Mouse (Mus musculus) limb, embryonic 14.5 days (tissue): Measurements from ENCODE around the gene P2rx4. TPM values are rescaled to one million over a fixed set of nuclear protein-coding genes. Genes with fewer than 3 reads are reported as not detected.

Source experiments
- ATAC-seq: fragments of 200-750 bp; cut with Nextera tagmentation; 2 replicates; pipeline ENCODE4 v1.8.0; 2017; ENCODE audit warnings: low read depth, moderate number of reproducible peaks, moderate TSS enrichment; ENCODE audit not compliant: low FRiP score
- DNase-seq: peaks from one replicate; pipeline ENCODE4 v3.0.0-alpha.2; 2015; ENCODE audit warnings: low spot score
- H3K27ac ChIP-seq: fragments of 300-500 bp; sonication (generic); replicated peaks from 2 replicates; pipeline ENCODE4 v1.5.1; 2014; ENCODE audit warnings: low read depth, mild to moderate bottlenecking, low read length, moderate library complexity, mixed read lengths
- H3K27me3 ChIP-seq: fragments of 300-500 bp; sonication (generic); 2 replicates; pipeline ENCODE4 v1.6.1; 2014; ENCODE audit warnings: low read length, mixed read lengths; ENCODE audit not compliant: control insufficient read depth, insufficient read depth
- H3K36me3 ChIP-seq: fragments of 300-500 bp; sonication (generic); 2 replicates; pipeline ENCODE4 v1.6.1; 2014; ENCODE audit warnings: mild to moderate bottlenecking, low read length, moderate library complexity, mixed read lengths; ENCODE audit not compliant: control insufficient read depth, insufficient read depth
- H3K4me1 ChIP-seq: fragments of 300-500 bp; sonication (generic); 2 replicates; pipeline ENCODE4 v1.6.1; 2014; ENCODE audit warnings: antibody characterized with exemption, low read length, mixed read lengths; ENCODE audit not compliant: control insufficient read depth, insufficient read depth
- H3K4me2 ChIP-seq: fragments of 300-500 bp; sonication (generic); replicated peaks from 2 replicates; pipeline ENCODE4 v1.6.1; 2014; ENCODE audit warnings: low read depth, mild to moderate bottlenecking, low read length, moderate library complexity; ENCODE audit not compliant: severe bottlenecking
- H3K4me3 ChIP-seq: fragments of 300-500 bp; sonication (generic); replicated peaks from 2 replicates; pipeline ENCODE4 v1.5.1; 2014; ENCODE audit warnings: low read length
- H3K9ac ChIP-seq: fragments of 300-500 bp; sonication (generic); 2 replicates; pipeline ENCODE4 v1.6.1; 2014; ENCODE audit warnings: mild to moderate bottlenecking, low read depth, low read length, moderate library complexity; ENCODE audit not compliant: severe bottlenecking
- H3K9me3 ChIP-seq: fragments of 300-500 bp; sonication (generic); 2 replicates; pipeline ENCODE4 v1.6.1; 2016; ENCODE audit warnings: low read length; ENCODE audit not compliant: control insufficient read depth
- POLR2A ChIP-seq: fragments of 200-500 bp; IDR thresholded peaks from 2 replicates; pipeline ENCODE4 v1.8.0; 2012; ENCODE audit warnings: inconsistent platforms, mild to moderate bottlenecking, moderate library complexity, borderline replicate concordance; ENCODE audit not compliant: insufficient read depth, insufficient read length; ENCODE audit errors: extremely low read depth
- WGBS: fragments of 180-500 bp; shearing (Covaris S2); extraction: QIAGEN DNeasy Blood & Tissue Kit; methylation state at CpG from one replicate; pipeline ENCODE4 v1.1.7; 2014; 5-methylcytosine and 5-hydroxymethylcytosine counted together
- polyA plus RNA-seq, 2 experiments: library from polyadenylated mRNA; depleted of rRNA in 1 of 2; stranded (reverse) in 1 of 2; unstranded in 1 of 2; fragments of >200 nt; fragmentation: Nextera tagmentation in 1 of 2; extraction: Ambion mirVana in 1 of 2; gene quantifications; 2 replicates each; pipeline versions ENCODE4 v1.2.1 to v1.2.3; 2012 to 2014

Gene P2rx4
- polyA plus RNA-seq, 2 experiments = 18.2 to 21.0 TPM

GRCm38 (mm10) chr5:122769101-122769568 lies 61.8 kb downstream of the P2rx4 start:
- H3K4me2 ChIP-seq = no peak overlapping the region
- 89% methylated on average over 15 of the region's 15 CpGs for WGBS
- H3K9ac ChIP-seq = no peak overlapping the region
- H3K27ac ChIP-seq = no peak overlapping the region
- no peaks in the 10 kb centered on the region for H3K27me3 ChIP-seq
- DNase-seq (no peak), ATAC-seq (no peak)
- H3K9me3 ChIP-seq = no peaks in the 10 kb centered on the region
- H3K36me3 ChIP-seq = no peaks in the 10 kb centered on the region; the same call in 1 of the 2 replicates
- peaks cover 11% of the 10 kb centered on the region for H3K4me1 ChIP-seq
- no peak for TF ChIP-seq POLR2A
- H3K4me3 ChIP-seq = no peak overlapping the region

DNA sequence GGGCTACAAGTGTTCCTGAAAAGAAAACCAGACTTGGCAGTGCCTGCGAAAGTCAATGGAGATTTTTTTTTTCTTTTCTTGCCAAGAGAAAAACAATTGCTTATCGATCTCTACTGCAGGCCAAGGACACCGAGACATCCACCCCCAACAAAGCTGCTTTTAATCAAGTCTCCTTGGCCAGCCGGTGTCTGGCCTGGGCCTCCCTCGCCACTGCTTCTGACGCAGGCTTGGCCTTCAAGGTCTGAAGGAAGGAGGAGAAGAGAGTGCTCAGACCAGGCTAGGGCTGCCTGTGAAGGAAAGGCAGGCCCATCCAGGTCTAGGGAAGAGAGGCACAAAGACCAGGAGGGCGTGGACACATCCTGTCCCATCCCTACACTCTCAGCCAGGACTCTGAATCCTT lies 63.0 kb downstream of the P2rx4 start:
- H3K4me1 ChIP-seq = peaks cover 11% of the 10 kb centered on the region
- ATAC-seq (no peak), DNase-seq (no peak)
- H3K27me3 ChIP-seq = no peaks in the 10 kb centered on the region
- H3K27ac ChIP-seq = peak overlapping the region; percentile 67
- H3K36me3 ChIP-seq = no peaks in the 10 kb centered on the region; the same call in 1 of the 2 replicates
- 51% methylated on average over 7 of the region's 7 CpGs for WGBS
- H3K9me3 ChIP-seq = no peaks in the 10 kb centered on the region
- H3K4me2 ChIP-seq = no peak overlapping the region
- H3K9ac ChIP-seq = peak overlapping the region; percentile 31; the same call in 1 of the 2 replicates
- no peak overlapping the region for H3K4me3 ChIP-seq
- no peak for TF ChIP-seq POLR2A

GRCm38 (mm10) chr5:122770806-122771261 lies 63.5 kb downstream of the P2rx4 start:
- Histone ChIP-seq H3K4me2 (no peak overlapping the region; the same call in 1 of the 2 replicates), H3K9ac (0 out of 2 replicates have a peak overlapping the region, but pooled peaks have one; percentile 31), H3K9me3 (no peaks in the 10 kb centered on the region), H3K4me3 (no peak overlapping the region), H3K4me1 (peaks cover 11% of the 10 kb centered on the region), H3K36me3 (no peaks in the 10 kb centered on the region; the same call in 1 of the 2 replicates), H3K27me3 (no peaks in the 10 kb centered on the region), H3K27ac (peak overlapping the region; percentile 67)
- no peak for TF ChIP-seq POLR2A
- DNase-seq (peak; percentile 56), ATAC-seq (peak; percentile 31; the same call in 1 of the 2 replicates)
- WGBS = 46% methylated on average over 10 of the region's 10 CpGs

GRCm38 (mm10) chr5:122771428-122771827 lies 64.1 kb downstream of the P2rx4 start:
- H3K4me1 ChIP-seq = peaks cover 11% of the 10 kb centered on the region
- DNase-seq = no peak
- no peaks in the 10 kb centered on the region for H3K9me3 ChIP-seq
- WGBS = 83% methylated on average over 9 of the region's 9 CpGs
- H3K27ac ChIP-seq = 0 out of 2 replicates have a peak overlapping the region, but pooled peaks have one; percentile 67
- no peak for ATAC-seq
- no peaks in the 10 kb centered on the region for H3K27me3 ChIP-seq
- no peak overlapping the region for H3K4me3 ChIP-seq
- H3K9ac ChIP-seq = no peak overlapping the region
- H3K36me3 ChIP-seq = no peaks in the 10 kb centered on the region; the same call in 1 of the 2 replicates
- no peak for TF ChIP-seq POLR2A
- no peak overlapping the region for H3K4me2 ChIP-seq

DNA sequence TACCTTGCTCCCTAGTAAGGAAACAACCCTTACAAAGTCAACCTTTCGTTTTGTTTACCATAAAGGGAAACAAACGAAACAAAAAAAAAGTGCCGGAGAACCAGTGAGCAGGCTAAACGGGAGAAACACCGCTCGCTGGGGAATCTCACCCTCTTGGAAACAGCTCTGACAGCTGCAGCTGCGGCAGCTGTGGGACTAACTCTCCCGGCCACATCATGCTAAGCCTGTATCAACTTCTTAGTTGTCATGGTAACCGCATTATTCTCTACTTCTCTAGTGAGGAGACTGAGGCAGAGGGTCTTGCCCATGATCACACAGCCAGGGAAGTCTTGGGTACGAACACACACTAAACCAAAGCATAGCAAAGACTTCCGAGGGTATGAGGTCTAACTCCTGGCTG lies 66.4 kb downstream of the P2rx4 start:
- H3K4me2 ChIP-seq = no peak overlapping the region
- H3K27ac ChIP-seq = no peak overlapping the region
- peaks cover 11% of the 10 kb centered on the region for H3K4me1 ChIP-seq
- no peak for TF ChIP-seq POLR2A
- 86% methylated on average over 11 of the region's 11 CpGs for WGBS
- no peaks in the 10 kb centered on the region for H3K9me3 ChIP-seq
- no peaks in the 10 kb centered on the region for H3K27me3 ChIP-seq
- DNase-seq (peak; percentile 28), ATAC-seq (no peak)
- H3K4me3 ChIP-seq = no peak overlapping the region
- H3K9ac ChIP-seq = no peak overlapping the region
- H3K36me3 ChIP-seq = no peaks in the 10 kb centered on the region; the same call in 1 of the 2 replicates
